Mouse (Mus musculus) erythroblast, embryonic 14.5 days (primary cell): ENCODE data around the gene Atg7.

Experiments
- GATA1 ChIP-seq: IDR thresholded peaks from 2 replicates; pipeline ENCODE4 v1.6.1; 2012; ENCODE audit warnings: low read length, inconsistent platforms, mixed read lengths
- TAL1 ChIP-seq: IDR thresholded peaks from 3 replicates; pipeline ENCODE4 v1.6.1; 2012; ENCODE audit warnings: low read length, inconsistent platforms, mixed read lengths

DNA sequence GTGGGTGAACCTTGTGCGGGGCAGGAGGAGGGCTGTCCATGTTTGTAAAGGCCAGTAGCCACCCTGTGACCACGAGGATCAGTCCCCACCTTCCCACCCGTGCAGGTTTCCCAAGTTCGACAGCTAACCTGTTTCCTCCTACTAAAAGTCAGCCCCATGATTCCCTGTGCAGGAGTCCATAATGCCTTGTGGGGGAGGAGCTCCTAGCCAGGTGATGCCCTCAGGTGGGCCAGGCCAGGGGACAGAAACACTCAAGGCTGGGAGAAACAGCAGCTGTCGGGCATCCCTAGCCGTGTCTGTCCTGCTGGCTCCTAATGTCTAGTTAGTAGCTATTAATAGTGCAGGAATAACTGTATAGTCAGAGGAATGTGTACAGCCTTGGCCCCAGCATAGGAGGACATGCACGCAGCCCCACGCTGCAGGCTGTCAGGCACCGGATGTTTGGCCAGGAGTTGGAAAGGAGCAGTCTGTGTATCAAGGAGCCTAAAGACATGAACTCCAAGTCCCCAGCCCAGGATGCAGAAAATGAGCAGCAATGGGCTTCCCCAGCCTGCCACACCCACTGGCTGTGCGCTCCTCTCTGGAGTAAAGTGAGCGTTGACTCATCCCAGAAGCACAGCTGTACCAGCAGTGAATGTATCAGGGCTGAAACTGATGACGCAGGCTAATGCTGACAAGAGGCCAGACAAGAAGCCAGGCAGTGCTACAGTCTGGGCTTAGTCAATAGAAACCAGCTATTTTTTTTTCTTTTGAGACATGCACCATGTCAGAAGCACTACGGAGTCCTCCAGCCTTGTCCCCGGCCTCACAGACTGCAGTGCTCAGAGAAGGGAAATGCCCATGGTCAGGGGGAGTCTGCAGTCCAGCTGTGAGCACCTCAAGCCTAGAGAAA lies 218.0 kb downstream of the Atg7 start:
- TF ChIP-seq GATA1 (no peak), TAL1 (0 out of 3 replicates have a peak, but pooled peaks have one; percentile 12)
